Mouse (Mus musculus) G1E (cell line): ENCODE measurements around the gene Ap1g1. TPM values are rescaled to one million over a fixed set of nuclear protein-coding genes. Genes with fewer than 3 reads are reported as not detected.
A peak's percentile ranks its signal among the peaks of the same experiment; 100 is the strongest.

Experiments
- ATAC-seq: 2 replicates; pipeline ENCODE4 v1.8.0; 2016; ENCODE audit warnings: mild to moderate bottlenecking; ENCODE audit not compliant: insufficient number of reproducible peaks, poor library complexity, low FRiP score, severe bottlenecking; ENCODE audit errors: extremely low read depth
- DNase-seq: peaks from one replicate; pipeline ENCODE4 v3.0.0; 2012; ENCODE audit warnings: low spot score
- H3K27me3 ChIP-seq: 2 replicates; pipeline ENCODE4 v1.6.1; 2012; ENCODE audit warnings: mild to moderate bottlenecking, low read length, inconsistent platforms; ENCODE audit not compliant: insufficient read depth
- H3K36me3 ChIP-seq: replicated peaks from 2 replicates; pipeline ENCODE3; 2012; ENCODE audit warnings: mild to moderate bottlenecking, inconsistent platforms
- H3K4me1 ChIP-seq: 2 replicates; pipeline ENCODE4 v1.6.1; 2012; ENCODE audit warnings: low read depth, low read length, inconsistent platforms, mixed read lengths; ENCODE audit not compliant: insufficient read depth
- H3K4me3 ChIP-seq: 2 replicates; pipeline ENCODE4 v1.5.1; 2012; ENCODE audit warnings: low read depth, mild to moderate bottlenecking, inconsistent platforms, low read length, moderate library complexity, mixed read lengths
- H3K9me3 ChIP-seq: replicated peaks from 2 replicates; pipeline ENCODE4 v1.6.1; 2012; ENCODE audit warnings: inconsistent platforms
- CTCF ChIP-seq: IDR thresholded peaks from 2 replicates; pipeline ENCODE4 v1.5.1; 2012; ENCODE audit warnings: low read depth, low read length, inconsistent platforms, mixed read lengths
- GATA1 ChIP-seq: IDR thresholded peaks from 2 replicates; pipeline ENCODE4 v1.6.1; 2012; ENCODE audit warnings: borderline replicate concordance, low read length, inconsistent platforms, mixed read lengths
- GATA2 ChIP-seq: IDR thresholded peaks from 2 replicates; pipeline ENCODE4 v1.6.1; 2012; ENCODE audit warnings: low read depth, low read length, inconsistent platforms, borderline replicate concordance
- POLR2AphosphoS5 ChIP-seq: IDR thresholded peaks from 2 replicates; pipeline ENCODE4 v1.6.1; 2012; ENCODE audit warnings: low read depth, low read length, inconsistent platforms; ENCODE audit not compliant: insufficient replicate concordance
- TAL1 ChIP-seq: conservative IDR thresholded peaks from 2 replicates; pipeline ENCODE4 v1.6.1; 2012; ENCODE audit warnings: low read depth, low read length, inconsistent platforms, mixed read lengths
- polyA plus RNA-seq: library from polyadenylated mRNA; stranded (reverse); fragments of >175 nt; gene quantifications from 2 replicates; pipeline ENCODE4 v1.2.3, GENCODE M21; 2012
- total RNA-seq, 2 experiments: library from RNA; stranded (forward) in 1 of 2; stranded (reverse) in 1 of 2; fragments of 200-1000 nt in 1 of 2; fragments of >200 nt in 1 of 2; fragmentation: Nextera tagmentation in 1 of 2; gene quantifications; 2 replicates each; pipeline ENCODE4 v1.2.3; 2014 to 2017

Ap1g1 gene
- total and polyA plus RNA-seq, 3 experiments = 73.7 to 114 (median 87.5) TPM

DNA sequence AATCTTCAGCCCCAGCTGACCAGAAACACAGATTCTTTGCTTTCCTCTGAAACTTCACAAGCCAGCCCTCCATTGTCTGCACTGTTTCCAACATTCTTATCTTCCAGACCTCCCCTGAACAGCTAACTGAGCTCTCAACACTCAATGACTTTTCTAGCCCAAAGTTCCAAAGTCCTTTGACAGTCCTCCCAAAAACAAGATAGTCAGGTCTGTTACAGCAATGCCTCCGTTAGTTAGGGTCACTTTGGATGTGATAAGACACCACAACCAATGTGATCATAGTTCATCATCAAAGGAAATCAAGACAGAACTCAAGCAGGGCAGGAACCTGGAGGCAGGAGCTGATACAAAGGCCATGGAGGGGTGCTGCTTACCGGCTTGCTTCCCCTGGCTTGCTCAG, 36.9 kb downstream of the Ap1g1 start:
- H3K9me3 ChIP-seq = no peaks in the 10 kb centered on the region
- no peaks in the 10 kb centered on the region for H3K27me3 ChIP-seq
- TF ChIP-seq GATA2 = no peak
- TF ChIP-seq TAL1 = no peak
- no peak for TF ChIP-seq CTCF
- TF ChIP-seq POLR2AphosphoS5 = no peak
- no peak for TF ChIP-seq GATA1
- no peak for DNase-seq
- no peak overlapping the region for H3K4me3 ChIP-seq
- peaks cover 7% of the 10 kb centered on the region; the same call in 1 of the 2 replicates for H3K4me1 ChIP-seq
- no peak for ATAC-seq
- H3K36me3 ChIP-seq = peaks cover 40% of the 10 kb centered on the region

DNA sequence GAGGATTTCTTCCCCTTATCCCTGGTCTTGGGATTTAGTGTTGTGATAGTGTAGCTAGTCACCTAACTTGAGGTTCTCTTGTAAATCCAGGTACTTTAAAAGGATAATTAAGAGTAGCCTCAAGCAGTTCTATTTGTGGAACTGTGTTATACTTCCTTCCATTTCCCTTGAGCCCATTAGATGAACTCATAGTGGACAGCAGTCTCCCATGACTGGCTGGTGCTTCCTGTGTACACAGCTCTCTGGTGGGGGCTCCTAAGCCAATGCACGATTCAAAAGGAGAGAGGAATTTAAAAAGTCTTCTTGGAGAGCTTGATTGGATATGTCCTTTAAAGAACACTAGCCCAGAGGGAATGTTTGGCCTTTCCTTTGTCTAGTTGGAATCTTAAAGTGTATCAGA, 39.6 kb downstream of the Ap1g1 start:
- H3K27me3 ChIP-seq = no peaks in the 10 kb centered on the region
- H3K4me1 ChIP-seq = peaks cover 9% of the 10 kb centered on the region; the same call in 1 of the 2 replicates
- no peaks in the 10 kb centered on the region for H3K9me3 ChIP-seq
- H3K36me3 ChIP-seq = peaks cover 38% of the 10 kb centered on the region
- H3K4me3 ChIP-seq = no peak overlapping the region
- ATAC-seq (no peak), DNase-seq (no peak)
- TF ChIP-seq TAL1 (no peak), GATA1 (no peak), POLR2AphosphoS5 (no peak), GATA2 (no peak), CTCF (no peak)

DNA sequence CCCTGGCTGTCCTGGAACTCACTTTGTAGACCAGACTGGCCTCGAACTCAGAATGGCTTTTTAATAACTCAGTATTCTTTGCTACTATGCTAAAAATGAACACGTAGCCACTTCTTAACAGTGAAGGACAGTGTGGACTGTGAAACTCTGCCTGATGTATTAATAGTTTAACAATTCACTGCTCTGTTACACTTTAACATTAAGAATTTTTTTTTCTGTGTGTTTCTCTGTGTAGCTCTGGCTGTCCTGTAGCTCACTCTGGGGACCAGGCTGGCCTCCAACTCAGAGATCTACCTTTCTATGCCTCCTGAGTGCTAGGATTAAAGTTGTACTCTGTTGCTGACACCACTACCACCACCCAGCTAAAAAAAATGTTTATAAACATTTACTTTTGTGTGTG, 45.2 kb downstream of the Ap1g1 start:
- no peaks in the 10 kb centered on the region for H3K27me3 ChIP-seq
- DNase-seq = no peak
- H3K9me3 ChIP-seq = no peaks in the 10 kb centered on the region
- H3K4me1 ChIP-seq = peaks cover 9% of the 10 kb centered on the region; the same call in 1 of the 2 replicates
- TF ChIP-seq GATA1 (no peak), GATA2 (no peak), POLR2AphosphoS5 (no peak), CTCF (no peak), TAL1 (no peak)
- no peak for ATAC-seq
- no peak overlapping the region for H3K4me3 ChIP-seq
- peaks cover 62% of the 10 kb centered on the region for H3K36me3 ChIP-seq

GRCm38 (mm10) chr8:109839822-109840221, 61.5 kb downstream of the Ap1g1 start:
- Histone ChIP-seq H3K9me3 (no peaks in the 10 kb centered on the region), H3K4me1 (peaks cover 5% of the 10 kb centered on the region; the same call in 1 of the 2 replicates), H3K36me3 (peaks cover 67% of the 10 kb centered on the region), H3K27me3 (no peaks in the 10 kb centered on the region), H3K4me3 (no peak overlapping the region)
- ATAC-seq (no peak), DNase-seq (no peak)
- TF ChIP-seq GATA1 (no peak), POLR2AphosphoS5 (no peak), GATA2 (no peak), TAL1 (no peak), CTCF (no peak)

- ATAC-seq = no peak
- H3K27me3 ChIP-seq = no peaks in the 10 kb centered on the region
- no peak for DNase-seq
- TF ChIP-seq GATA2 = no peak
- TF ChIP-seq TAL1 = no peak
- no peak for TF ChIP-seq POLR2AphosphoS5
- peaks cover 5% of the 10 kb centered on the region; the same call in 1 of the 2 replicates for H3K4me1 ChIP-seq
- H3K36me3 ChIP-seq = peaks cover 77% of the 10 kb centered on the region
- H3K4me3 ChIP-seq = no peak overlapping the region
- no peaks in the 10 kb centered on the region for H3K9me3 ChIP-seq
Observed at GRCm38 (mm10) chr8:109842468-109842867, 64.1 kb downstream of the Ap1g1 start.

GRCm38 (mm10) chr8:109847866-109848265, 69.5 kb downstream of the Ap1g1 start:
- ATAC-seq (0 out of 2 replicates have a peak, but pooled peaks have one; percentile 15), DNase-seq (no peak)
- H3K36me3 ChIP-seq = peaks cover 90% of the 10 kb centered on the region
- no peaks in the 10 kb centered on the region for H3K9me3 ChIP-seq
- no peaks in the 10 kb centered on the region for H3K4me1 ChIP-seq
- H3K4me3 ChIP-seq = no peak overlapping the region
- TF ChIP-seq CTCF = no peak
- no peak for TF ChIP-seq TAL1
- TF ChIP-seq GATA1 = no peak
- no peak for TF ChIP-seq POLR2AphosphoS5
- no peak for TF ChIP-seq GATA2
- H3K27me3 ChIP-seq = no peaks in the 10 kb centered on the region
